17 mouse cellular contexts compared by ENCODE assay signal in genomic region chr13:31960514-31960913, GRCm38 (mm10).
DNase-seq lines count a peak whose midpoint lies in the region; ATAC-seq lines count a peak whose summit lies in the region.
"Had no signal": no experiment of that assay in that cellular context is flagged by ENCODE, and none has a peak within 500 bp of the region (broad histone marks: within the 10 kb centered on the region; RNA-seq: fewer than 3 reads in every experiment).

No protein-coding gene starts in this region.

- H3K4me1 ChIP-seq in midbrain, embryonic 11.5 days (ENCODE audit: control insufficient read depth, insufficient read depth, low read length): no peaks in the 10 kb centered on the region
- no peaks in the 10 kb centered on the region for H3K4me1 ChIP-seq in midbrain, embryonic 16.5 days (ENCODE audit: control insufficient read depth, insufficient read depth, low read length)
- H3K4me1 ChIP-seq in forebrain, embryonic 14.5 days (ENCODE audit: control insufficient read depth, insufficient read depth, low read length): no peaks in the 10 kb centered on the region
- H3K4me1 ChIP-seq: neural tube, embryonic 13.5 days had no signal

- H3K9me3 ChIP-seq in midbrain, embryonic 11.5 days (ENCODE audit: control insufficient read depth, low read length): no peaks in the 10 kb centered on the region
- no peaks in the 10 kb centered on the region for H3K9me3 ChIP-seq in midbrain, embryonic 16.5 days (replicated peaks; ENCODE audit: control insufficient read depth, low read length, poor library complexity, severe bottlenecking)
- no peaks in the 10 kb centered on the region for H3K9me3 ChIP-seq in forebrain, embryonic 14.5 days (replicated peaks; ENCODE audit: control insufficient read depth, low read length)
- H3K9me3 ChIP-seq: megakaryocyte, embryonic 14.5 days; neural tube, embryonic 13.5 days had no signal

- peak; percentile 7 to 10 for DNase-seq in cerebellum, postnatal 10 days
- peak; percentile 77 for DNase-seq in midbrain, embryonic 11.5 days (ENCODE audit: low spot score, missing footprints)
- peak; percentile 26 for DNase-seq in heart, adult 8-10 months (ENCODE audit: low spot score)
- no peak for DNase-seq in right cerebral cortex, postnatal 10 days (ENCODE audit: low spot score in 2 of 2)
- no peak for DNase-seq in left cerebral cortex, postnatal 36 days (ENCODE audit: low spot score in 2 of 2)
- DNase-seq in forebrain, embryonic 14.5 days (ENCODE audit: low spot score): no peak
- DNase-seq: adrenal gland, postnatal 25 days; cerebellum, adult 9-10 months; liver; liver, postnatal 0 days; lung, postnatal 14 days; right cerebral cortex, postnatal 4 days had no signal

- intact Hi-C loops in left cerebral cortex, postnatal 36 days (cut with DNase I): no loop called here

- H3K4me2 ChIP-seq in midbrain, embryonic 11.5 days: no peak overlapping the region
- H3K4me2 ChIP-seq in midbrain, embryonic 16.5 days (ENCODE audit: low read length): no peak overlapping the region
- H3K4me2 ChIP-seq in forebrain, embryonic 14.5 days (ENCODE audit: low read length): no peak overlapping the region
- H3K4me2 ChIP-seq: neural tube, embryonic 13.5 days had no signal

- no peak overlapping the region for H3K9ac ChIP-seq in midbrain, embryonic 11.5 days (ENCODE audit: low read length)
- no peak overlapping the region for H3K9ac ChIP-seq in midbrain, embryonic 16.5 days (ENCODE audit: low read depth, low read length)
- no peak overlapping the region for H3K9ac ChIP-seq in forebrain, embryonic 14.5 days (ENCODE audit: low read length)
- H3K9ac ChIP-seq: liver, postnatal 0 days; neural tube, embryonic 13.5 days had no signal

- no peak overlapping the region for H3K27ac ChIP-seq in midbrain, embryonic 11.5 days (ENCODE audit: low read depth, low read length)
- no peak overlapping the region for H3K27ac ChIP-seq in midbrain, embryonic 16.5 days (ENCODE audit: low read length)
- no peak overlapping the region for H3K27ac ChIP-seq in forebrain, embryonic 14.5 days (ENCODE audit: low read depth, low read length)
- H3K27ac ChIP-seq: neural tube, embryonic 13.5 days had no signal

- H3K27me3 ChIP-seq in midbrain, embryonic 11.5 days (ENCODE audit: control insufficient read depth, insufficient read depth, low read length): no peaks in the 10 kb centered on the region
- no peaks in the 10 kb centered on the region for H3K27me3 ChIP-seq in midbrain, embryonic 16.5 days (ENCODE audit: control insufficient read depth, insufficient read depth, low read depth, low read length)
- no peaks in the 10 kb centered on the region for H3K27me3 ChIP-seq in forebrain, embryonic 14.5 days (replicated peaks; ENCODE audit: control insufficient read depth, insufficient read depth, low read length)
- H3K27me3 ChIP-seq: CH12.LX; megakaryocyte, embryonic 14.5 days; neural tube, embryonic 13.5 days had no signal

- 17% methylated on average over 3 of the region's 3 CpGs for WGBS in midbrain, embryonic 11.5 days
- 13% methylated on average over 3 of the region's 3 CpGs for WGBS in midbrain, embryonic 16.5 days
- 47% methylated on average over 3 of the region's 3 CpGs for WGBS in forebrain, embryonic 14.5 days

- ATAC-seq in cerebellum, adult (ENCODE audit: insufficient number of reproducible peaks, low FRiP score, low TSS enrichment): no peak
- no peak for ATAC-seq in midbrain, embryonic 11.5 days (ENCODE audit: low FRiP score)
- no peak for ATAC-seq in midbrain, embryonic 16.5 days
- no peak for ATAC-seq in forebrain, embryonic 14.5 days
- ATAC-seq: liver, postnatal 0 days had no signal

- no peaks in the 10 kb centered on the region for H3K36me3 ChIP-seq in midbrain, embryonic 11.5 days (ENCODE audit: control insufficient read depth, insufficient read depth, low read length)
- no peaks in the 10 kb centered on the region for H3K36me3 ChIP-seq in midbrain, embryonic 16.5 days (ENCODE audit: control insufficient read depth, insufficient read depth, low read length)
- no peaks in the 10 kb centered on the region for H3K36me3 ChIP-seq in forebrain, embryonic 14.5 days (ENCODE audit: control insufficient read depth, insufficient read depth, low read length)
- H3K36me3 ChIP-seq: neural tube, embryonic 13.5 days had no signal

- H3K4me3 ChIP-seq in midbrain, embryonic 11.5 days (ENCODE audit: low read depth, low read length): no peak overlapping the region
- no peak overlapping the region for H3K4me3 ChIP-seq in midbrain, embryonic 16.5 days (ENCODE audit: low read depth, low read length)
- H3K4me3 ChIP-seq in forebrain, embryonic 14.5 days (ENCODE audit: low read depth, low read length): no peak overlapping the region
- H3K4me3 ChIP-seq: megakaryocyte, embryonic 14.5 days; neural tube, embryonic 13.5 days had no signal

Comparison
In these comparisons a context has a peak if more than half of its experiments do, and no peak if none do; other contexts are left out.
1. DNase-seq: peak in cerebellum, postnatal 10 days (2 of 2), midbrain, embryonic 11.5 days (single experiment) and heart, adult 8-10 months (single experiment); none in right cerebral cortex, postnatal 10 days (0 of 2), left cerebral cortex, postnatal 36 days (0 of 2) and forebrain, embryonic 14.5 days (single experiment).